Mouse (Mus musculus) cortical plate, adult 2 months (tissue): ENCODE data around the gene Fcho1.

Experiments
- CTCF ChIP-seq: fragments of 200-500 bp; IDR thresholded peaks from 2 replicates; pipeline ENCODE4 v1.5.1; 2011; ENCODE audit warnings: mild to moderate bottlenecking, control low read depth, low read length; ENCODE audit not compliant: insufficient read depth; ENCODE audit errors: extremely low read depth
- POLR2A ChIP-seq: fragments of 200-500 bp; IDR thresholded peaks from 2 replicates; pipeline ENCODE4 v1.6.1; 2011; ENCODE audit warnings: mild to moderate bottlenecking, low read length, control low read depth; ENCODE audit not compliant: insufficient read depth; ENCODE audit errors: extremely low read depth

DNA sequence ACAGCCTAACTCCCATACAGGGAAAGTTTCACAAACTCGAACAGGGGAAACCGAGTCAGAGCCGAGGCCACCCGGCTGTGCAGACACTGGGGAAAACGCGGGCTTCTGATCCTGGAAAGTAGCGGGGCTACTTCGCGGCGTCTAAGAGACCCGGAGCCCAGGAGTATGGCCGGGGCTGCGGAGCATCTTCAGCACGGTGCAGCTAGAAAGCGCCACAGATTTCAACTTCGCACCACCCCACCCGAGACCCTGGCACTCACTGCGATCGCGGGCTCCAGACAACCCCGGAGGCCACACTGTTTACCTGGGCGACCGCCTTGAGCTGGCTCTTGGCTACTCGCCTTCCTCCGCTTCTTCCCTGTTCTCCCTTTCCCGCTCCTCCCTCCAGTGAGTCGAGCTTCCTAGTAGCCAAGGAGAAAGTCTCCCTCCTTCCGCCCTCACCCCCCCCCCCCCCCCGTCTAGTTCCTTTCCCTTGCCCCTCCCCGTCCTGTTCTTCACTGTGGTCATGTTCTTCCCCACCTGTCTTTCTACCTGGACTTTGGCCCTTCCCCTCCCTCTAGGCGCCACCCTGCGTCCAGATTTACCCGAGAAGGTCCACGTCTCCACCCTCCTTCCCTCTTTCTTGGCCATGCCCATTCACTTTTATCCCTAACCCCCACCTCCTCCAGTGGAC, 24.0 kb downstream of the Fcho1 start, which contains the start of gene B3gnt3:
- no peak for TF ChIP-seq CTCF
- no peak for TF ChIP-seq POLR2A
